ENCODE assay signal across 13 mouse cellular contexts in genomic region chr1:58294730-58295129, GRCm38 (mm10).
"Had no signal": no experiment of that assay in that cellular context is flagged by ENCODE, and none has a peak within 500 bp of the region (broad histone marks: within the 10 kb centered on the region; RNA-seq: fewer than 3 reads in every experiment).

No protein-coding gene starts in this region.

- DNase-seq: liver, embryonic 13.5 days; liver, postnatal 0 days; lung, adult 2 months; lung, postnatal 14 days; lung, postnatal 36 days; midbrain, embryonic 14.5 days; retina, postnatal 1 day; right cerebral cortex, adult 18-20 months; thymus, adult 2 months; thymus, postnatal 25 days; thymus, postnatal 4 days had no signal

- ATAC-seq: liver, postnatal 0 days; lung, postnatal 0 days; midbrain, embryonic 16.5 days had no signal
